Mouse (Mus musculus): ENCODE data around the gene Ccdc13. TPM values are rescaled to one million over a fixed set of nuclear protein-coding genes. Genes with fewer than 3 reads are reported as not detected.

The Ccdc13 gene
- total and polyA plus RNA-seq, 3 experiments, result not detected

DNA sequence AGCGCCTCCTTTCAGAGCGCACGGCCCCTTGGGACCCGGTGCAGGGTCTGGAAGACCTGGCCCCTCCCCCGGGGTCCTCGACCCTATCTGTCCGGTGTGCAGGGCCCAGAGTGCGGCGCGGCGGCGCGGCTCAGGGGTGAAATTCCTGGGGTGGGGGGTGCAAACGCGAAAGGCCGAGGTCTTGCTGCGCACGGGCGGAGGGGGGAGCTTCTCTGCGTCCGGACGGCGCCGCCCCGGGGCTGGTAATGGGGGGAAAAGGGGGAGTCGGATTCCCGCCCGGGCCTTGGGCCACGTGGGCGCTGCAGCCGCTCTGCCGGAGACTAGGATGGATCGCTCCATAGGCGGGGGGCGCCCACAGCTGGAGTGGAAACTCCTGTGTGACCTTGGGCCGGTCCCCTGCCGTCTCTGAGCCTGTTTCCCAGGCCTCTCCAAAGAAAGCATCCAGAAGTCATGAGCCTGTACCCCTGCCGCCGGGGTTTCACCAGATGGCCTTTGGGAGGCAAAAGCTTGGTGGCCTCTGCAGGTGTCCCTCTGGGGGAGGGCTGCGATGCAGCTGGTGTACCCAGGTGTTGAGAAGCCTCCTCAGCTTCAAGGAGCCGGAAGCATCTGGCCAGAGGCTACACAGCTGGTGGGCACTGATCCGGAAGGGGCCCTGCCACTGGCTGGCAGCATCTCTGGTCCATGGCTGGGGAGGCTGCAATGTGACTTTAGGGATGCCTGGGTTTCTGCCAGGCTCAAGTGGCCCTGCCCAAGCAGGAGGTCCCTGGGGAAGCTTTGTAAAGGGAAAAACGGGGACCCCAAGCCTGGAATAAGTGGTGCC is 78.8 kb downstream of the Ccdc13 start:
- Histone ChIP-seq H3K9ac (ENCODE audit: control insufficient read depth, low read depth, low read length, poor library complexity, severe bottlenecking) (no peak overlapping the region), H3K36me3 (ENCODE audit: control insufficient read depth in 1 of 2, insufficient read depth in 2 of 2, low read length in 2 of 2) (peaks cover 0 to 3% of the 10 kb centered on the region in 2 experiments; a peak in 2 of 4 replicates), H3K79me2 (ENCODE audit: control insufficient read depth, insufficient read depth, low read length, poor library complexity) (no peaks in the 10 kb centered on the region), H3K4me3 (ENCODE audit: control insufficient read depth in 1 of 2, insufficient read depth in 1 of 2, low read depth in 2 of 2, low read length in 2 of 2) (no peak overlapping the region), H3K27me3 (ENCODE audit: control insufficient read depth in 1 of 2, insufficient read depth in 2 of 2, low read length in 2 of 2) (no peaks in the 10 kb centered on the region), H3K27ac (ENCODE audit: control insufficient read depth, low read depth, low read length) (no peak overlapping the region), H3K4me1 (ENCODE audit: control insufficient read depth in 1 of 2, insufficient read depth in 2 of 2, low read length in 2 of 2) (no peaks in the 10 kb centered on the region), H3K9me3 (replicated peaks; ENCODE audit: insufficient read depth, low read length) (no peaks in the 10 kb centered on the region)
- DNase-seq (ENCODE audit: low read depth, low spot score), result no peak
- no peak for TF ChIP-seq GABPA (IDR thresholded peaks at IDR 0.05; ENCODE audit: low read depth, low read length)
- TF ChIP-seq KAT2A (conservative IDR thresholded peaks at IDR 0.05; ENCODE audit: low read depth, low read length), result no peak
- TF ChIP-seq BHLHE40 (IDR thresholded peaks at IDR 0.05; ENCODE audit: borderline replicate concordance, low read depth, low read length), result no peak
- TF ChIP-seq ZNF384 (IDR thresholded peaks at IDR 0.05; ENCODE audit: low read depth, low read length), result no peak
- TF ChIP-seq MYC (IDR thresholded peaks at IDR 0.05; ENCODE audit: low read depth, low read length), result no peak
- no peak for TF ChIP-seq POLR2AphosphoS5 (IDR thresholded peaks at IDR 0.05; ENCODE audit: borderline replicate concordance, low read depth, low read length)
- TF ChIP-seq MAX (IDR thresholded peaks at IDR 0.05; ENCODE audit: low read length), result no peak

- Histone ChIP-seq H3K4me1 (ENCODE audit: control insufficient read depth in 1 of 2, insufficient read depth in 2 of 2, low read length in 2 of 2) (no peaks in the 10 kb centered on the region), H3K27ac (ENCODE audit: control insufficient read depth, low read depth, low read length) (no peak within 1 kb of the TSS), H3K36me3 (ENCODE audit: control insufficient read depth in 1 of 2, insufficient read depth in 2 of 2, low read length in 2 of 2) (peaks cover 0 to 10% of the 10 kb centered on the region in 2 experiments; a peak in 2 of 4 replicates), H3K4me3 (ENCODE audit: control insufficient read depth in 1 of 2, insufficient read depth in 1 of 2, low read depth in 2 of 2, low read length in 2 of 2) (no peak within 1 kb of the TSS), H3K79me2 (ENCODE audit: control insufficient read depth, insufficient read depth, low read length, poor library complexity) (no peaks in the 10 kb centered on the region), H3K27me3 (ENCODE audit: control insufficient read depth in 1 of 2, insufficient read depth in 2 of 2, low read length in 2 of 2) (no peaks in the 10 kb centered on the region), H3K9ac (ENCODE audit: control insufficient read depth, low read depth, low read length, poor library complexity, severe bottlenecking) (no peak within 1 kb of the TSS), H3K9me3 (replicated peaks; ENCODE audit: insufficient read depth, low read length) (no peaks in the 10 kb centered on the region)
- no peak for DNase-seq (ENCODE audit: low read depth, low spot score)
- TF ChIP-seq CTCF (IDR thresholded peaks at IDR 0.05 in 2 of 3, conservative IDR thresholded peaks at IDR 0.05 in 1 of 3; ENCODE audit: control insufficient read depth in 1 of 3, insufficient read depth in 1 of 3, low read depth in 2 of 3, low read length in 3 of 3, poor library complexity in 1 of 3, severe bottlenecking in 1 of 3) (no peak), NELFE (IDR thresholded peaks at IDR 0.05; ENCODE audit: low read depth, low read length) (no peak), SMC3 (IDR thresholded peaks at IDR 0.05; ENCODE audit: low read depth, low read length) (no peak), ZMIZ1 (IDR thresholded peaks at IDR 0.05; ENCODE audit: low read depth, low read length) (no peak), UBTF (IDR thresholded peaks at IDR 0.05; ENCODE audit: borderline replicate concordance, insufficient read depth, low read depth, low read length) (no peak), MYC (IDR thresholded peaks at IDR 0.05; ENCODE audit: low read depth, low read length) (no peak), ELF1 (IDR thresholded peaks at IDR 0.05; ENCODE audit: low read depth, low read length) (no peak), CHD1 (IDR thresholded peaks at IDR 0.05; ENCODE audit: low read depth, low read length) (no peak), HCFC1 (IDR thresholded peaks at IDR 0.05; ENCODE audit: low read depth, low read length) (no peak), TBP (IDR thresholded peaks at IDR 0.05; ENCODE audit: low read depth, low read length) (no peak)
Measured at GRCm38 (mm10) chr9:121759091-121760081, 79.9 kb downstream of the Ccdc13 start, which contains the start of gene Zfp651. TSS of gene Zfp651 (plus strand) at chr9:121759330.
